Mouse (Mus musculus) C2C12 (cell line): ENCODE measurements around the gene Slit1. TPM values are rescaled to one million over a fixed set of nuclear protein-coding genes. Genes with fewer than 3 reads are reported as not detected.

Experiments used
- H3K27me3 ChIP-seq: one replicate; pipeline ENCODE4 v1.6.1; 2011; ENCODE audit not compliant: control insufficient read depth, insufficient read depth, insufficient read length
- H3K36me3 ChIP-seq: one replicate; pipeline ENCODE4 v1.6.1; 2011; ENCODE audit not compliant: control insufficient read depth, insufficient read depth
- H3K4me3 ChIP-seq: one replicate; pipeline ENCODE4 v1.5.1; 2011; ENCODE audit warnings: mild to moderate bottlenecking, control low read depth; ENCODE audit not compliant: poor library complexity, insufficient read depth, severe bottlenecking
- H3K79me2 ChIP-seq: one replicate; pipeline ENCODE4 v1.6.1; 2011; ENCODE audit not compliant: control insufficient read depth, insufficient read depth
- H3K79me3 ChIP-seq: one replicate; pipeline ENCODE4 v1.6.1; 2011; ENCODE audit warnings: low read depth, control low read depth
- H3ac ChIP-seq: one replicate; pipeline ENCODE3; 2011; ENCODE audit warnings: low read depth; ENCODE audit not compliant: control insufficient read depth, insufficient read length
- CEBPB ChIP-seq: IDR thresholded peaks from one replicate; pipeline ENCODE4 v1.6.1; 2011; ENCODE audit warnings: low read depth, mild to moderate bottlenecking, control low read depth, moderate library complexity
- CTCF ChIP-seq: IDR thresholded peaks from one replicate; pipeline ENCODE4 v1.5.1; 2011; ENCODE audit not compliant: control insufficient read depth, insufficient read depth, insufficient read length
- FOSL1 ChIP-seq: IDR thresholded peaks from one replicate; pipeline ENCODE4 v1.8.0; 2011; ENCODE audit warnings: mild to moderate bottlenecking, low read length; ENCODE audit not compliant: poor library complexity, insufficient read depth, severe bottlenecking
- MAX ChIP-seq: IDR thresholded peaks from one replicate; pipeline ENCODE4 v1.6.1; 2011; ENCODE audit warnings: mild to moderate bottlenecking, control low read depth
- MYOD1 ChIP-seq: IDR thresholded peaks from one replicate; pipeline ENCODE4 v1.6.1; 2011; ENCODE audit warnings: low read depth; ENCODE audit not compliant: control insufficient read depth, insufficient read length
- MYOG ChIP-seq: IDR thresholded peaks from one replicate; pipeline ENCODE4 v1.6.1; 2011; ENCODE audit not compliant: control insufficient read depth, insufficient read length; ENCODE audit errors: extremely low read depth
- USF1 ChIP-seq: IDR thresholded peaks from one replicate; pipeline ENCODE4 v1.6.1; 2011; ENCODE audit warnings: low read depth, mild to moderate bottlenecking, control low read depth, moderate library complexity
- polyA plus RNA-seq: library from polyadenylated mRNA; unstranded; fragments of >200 nt; fragmentation: generic; extraction: Trizol; gene quantifications from one replicate; pipeline ENCODE4 v1.2.1, GENCODE M21; 2012; ENCODE audit warnings: missing spikeins

The Slit1 gene
- polyA plus RNA-seq, 1 experiment, result not detected

GRCm38 (mm10) chr19:41618153-41618657 lies 125.3 kb downstream of the Slit1 start:
- no peaks in the 10 kb centered on the region for H3K79me3 ChIP-seq
- H3ac ChIP-seq, result no peak overlapping the region
- H3K4me3 ChIP-seq, result no peak overlapping the region
- TF ChIP-seq MYOD1, result no peak
- TF ChIP-seq CTCF, result no peak
- no peak for TF ChIP-seq CEBPB
- no peak for TF ChIP-seq MYOG
- TF ChIP-seq FOSL1, result no peak
- no peak for TF ChIP-seq MAX
- TF ChIP-seq USF1, result no peak
- H3K79me2 ChIP-seq, result no peaks in the 10 kb centered on the region
- peaks cover 20% of the 10 kb centered on the region for H3K27me3 ChIP-seq
- H3K36me3 ChIP-seq, result no peaks in the 10 kb centered on the region

GRCm38 (mm10) chr19:41617102-41617501 lies 126.4 kb downstream of the Slit1 start:
- no peak overlapping the region for H3K4me3 ChIP-seq
- peaks cover 22% of the 10 kb centered on the region for H3K27me3 ChIP-seq
- no peak overlapping the region for H3ac ChIP-seq
- no peaks in the 10 kb centered on the region for H3K79me3 ChIP-seq
- TF ChIP-seq MYOD1 (no peak), FOSL1 (no peak)
- no peaks in the 10 kb centered on the region for H3K36me3 ChIP-seq
- H3K79me2 ChIP-seq, result no peaks in the 10 kb centered on the region

- peaks cover 22% of the 10 kb centered on the region for H3K27me3 ChIP-seq
- TF ChIP-seq CEBPB (no peak), CTCF (no peak), MYOG (no peak), MYOD1 (no peak), MAX (no peak), USF1 (no peak), FOSL1 (no peak)
- H3K36me3 ChIP-seq, result no peaks in the 10 kb centered on the region
- H3K79me2 ChIP-seq, result no peaks in the 10 kb centered on the region
- H3K79me3 ChIP-seq, result no peaks in the 10 kb centered on the region
- H3K4me3 ChIP-seq, result no peak overlapping the region
- H3ac ChIP-seq, result no peak overlapping the region
Measured at GRCm38 (mm10) chr19:41616274-41616673, 127.2 kb downstream of the Slit1 start.

GRCm38 (mm10) chr19:41615606-41616224 lies 127.8 kb downstream of the Slit1 start:
- peaks cover 22% of the 10 kb centered on the region for H3K27me3 ChIP-seq
- no peaks in the 10 kb centered on the region for H3K36me3 ChIP-seq
- H3K79me2 ChIP-seq, result no peaks in the 10 kb centered on the region
- no peak for TF ChIP-seq MYOD1
- TF ChIP-seq USF1, result no peak
- no peak for TF ChIP-seq CTCF
- TF ChIP-seq CEBPB, result no peak
- no peaks in the 10 kb centered on the region for H3K79me3 ChIP-seq
- H3K4me3 ChIP-seq, result no peak overlapping the region
- H3ac ChIP-seq, result no peak overlapping the region

GRCm38 (mm10) chr19:41613325-41614087 lies 130.0 kb downstream of the Slit1 start:
- Histone ChIP-seq H3K27me3 (peaks cover 22% of the 10 kb centered on the region), H3K79me2 (no peaks in the 10 kb centered on the region), H3K79me3 (no peaks in the 10 kb centered on the region), H3ac (no peak overlapping the region), H3K4me3 (no peak overlapping the region), H3K36me3 (no peaks in the 10 kb centered on the region)
- TF ChIP-seq MYOD1, result no peak
- TF ChIP-seq MAX, result no peak

- peaks cover 22% of the 10 kb centered on the region for H3K27me3 ChIP-seq
- H3ac ChIP-seq, result no peak overlapping the region
- no peaks in the 10 kb centered on the region for H3K36me3 ChIP-seq
- H3K79me2 ChIP-seq, result no peaks in the 10 kb centered on the region
- H3K4me3 ChIP-seq, result no peak overlapping the region
- no peaks in the 10 kb centered on the region for H3K79me3 ChIP-seq
- TF ChIP-seq CEBPB (no peak), FOSL1 (no peak), USF1 (no peak), CTCF (no peak), MYOD1 (no peak), MAX (no peak), MYOG (no peak)
Measured at GRCm38 (mm10) chr19:41611683-41612082, 131.8 kb downstream of the Slit1 start.
